Mouse (Mus musculus) spleen, adult 12 weeks (tissue): Measurements from ENCODE around the gene Fastk.

Source experiments
- DNase-seq: peaks from one replicate; pipeline ENCODE4 v3.0.0; 2022; ENCODE audit warnings: low spot score

Gene Fastk

DNA sequence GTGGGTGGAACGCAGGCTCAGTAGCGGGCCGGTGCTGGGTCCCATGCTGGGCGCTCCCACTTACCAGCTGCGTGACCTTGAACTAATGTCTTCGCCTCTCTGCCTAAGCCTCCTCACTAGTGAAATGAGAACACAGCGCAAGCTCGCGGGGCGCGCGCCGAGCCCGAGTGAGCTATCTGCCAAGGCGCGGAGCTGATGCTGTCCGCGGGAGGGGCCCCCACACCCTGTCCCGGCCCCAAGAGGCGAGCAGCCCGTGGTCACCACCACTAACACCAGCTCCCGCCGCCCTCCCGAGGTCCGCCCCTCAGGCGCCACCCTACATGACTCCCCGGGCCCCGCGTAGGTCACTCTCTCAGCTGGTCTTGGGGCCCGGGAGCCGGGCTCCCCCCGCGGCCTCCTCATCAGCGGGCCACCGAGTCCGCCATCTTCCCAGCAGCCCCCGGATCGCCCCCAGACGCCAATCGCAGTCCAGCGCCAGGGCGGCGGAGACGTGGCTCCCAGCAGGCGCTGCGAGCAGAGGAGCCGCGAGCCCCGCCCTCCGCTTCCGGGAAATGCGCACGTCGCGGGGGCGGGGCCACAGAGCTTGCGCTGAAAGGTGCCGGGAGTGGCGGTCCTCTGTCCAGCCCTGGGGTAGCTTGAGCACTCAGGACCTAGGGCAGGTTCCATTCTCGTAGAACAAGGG is at the start of gene Fastk:
TSS of gene Fastk (minus strand) at position 542 of the 682 bp plus-strand sequence.
- peak; percentile 87 for DNase-seq

DNA sequence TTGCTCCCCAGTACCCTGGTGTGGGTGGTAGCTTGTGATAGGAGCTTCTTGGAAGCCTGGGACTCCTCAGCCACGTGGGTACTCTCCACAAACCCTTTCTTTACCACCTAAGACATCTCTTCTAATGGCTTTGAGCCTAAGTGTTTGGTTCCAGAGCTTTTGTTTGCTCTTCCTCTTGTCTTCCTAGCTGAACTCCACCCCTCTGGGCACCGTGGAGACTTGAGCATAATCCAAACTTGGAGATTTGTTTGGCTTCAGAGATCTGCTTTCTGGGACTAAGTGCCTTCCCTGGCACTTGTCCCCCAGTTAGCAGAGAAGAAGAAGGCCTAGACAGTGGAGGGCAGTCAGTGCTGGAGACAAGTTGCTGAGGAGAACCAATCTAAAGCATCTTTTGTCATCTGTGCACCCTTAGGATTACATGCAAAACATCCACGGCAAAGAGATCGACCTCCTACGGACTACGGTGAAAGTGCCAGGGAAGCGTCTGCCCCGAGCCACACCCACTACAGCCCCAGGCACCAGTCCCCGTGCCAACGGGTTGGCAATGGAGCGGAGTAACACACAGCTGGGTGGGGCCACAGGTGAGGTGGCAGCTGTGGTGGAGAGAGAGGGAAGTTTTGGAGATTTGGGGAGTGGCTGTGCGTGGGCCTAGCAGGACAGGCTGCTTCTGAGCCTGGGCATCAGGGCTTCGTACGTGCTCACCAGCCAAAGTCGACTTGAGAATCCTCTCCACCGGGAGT is 47.6 kb upstream of the Fastk start:
- no peak for DNase-seq

- DNase-seq, result no peak
These were observed 45.4 kb upstream of the Fastk start for GRCm38 (mm10) chr5:24490413-24490920.

DNA sequence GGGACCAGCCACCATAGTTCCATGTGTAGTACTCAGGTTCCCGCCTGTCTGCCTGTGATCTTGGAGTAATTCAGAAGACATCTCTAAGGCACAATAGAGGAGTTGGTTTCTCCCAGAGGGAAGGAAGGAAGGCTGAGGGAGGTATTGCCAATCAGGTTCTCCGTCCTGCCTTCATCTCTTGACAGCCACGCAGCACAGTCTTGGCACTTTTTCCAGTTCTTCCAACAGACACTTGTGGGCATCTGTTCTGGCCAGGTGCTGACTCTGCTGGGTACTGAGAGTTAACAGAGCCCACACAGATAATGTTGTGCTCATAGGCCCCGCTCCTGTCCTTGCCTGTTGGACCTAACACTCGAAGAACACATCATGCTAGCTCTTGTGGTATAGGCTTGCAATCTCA is 41.7 kb upstream of the Fastk start:
- no peak for DNase-seq

GRCm38 (mm10) chr5:24486097-24486496 is 41.0 kb upstream of the Fastk start:
- peak; percentile 66 for DNase-seq

DNA sequence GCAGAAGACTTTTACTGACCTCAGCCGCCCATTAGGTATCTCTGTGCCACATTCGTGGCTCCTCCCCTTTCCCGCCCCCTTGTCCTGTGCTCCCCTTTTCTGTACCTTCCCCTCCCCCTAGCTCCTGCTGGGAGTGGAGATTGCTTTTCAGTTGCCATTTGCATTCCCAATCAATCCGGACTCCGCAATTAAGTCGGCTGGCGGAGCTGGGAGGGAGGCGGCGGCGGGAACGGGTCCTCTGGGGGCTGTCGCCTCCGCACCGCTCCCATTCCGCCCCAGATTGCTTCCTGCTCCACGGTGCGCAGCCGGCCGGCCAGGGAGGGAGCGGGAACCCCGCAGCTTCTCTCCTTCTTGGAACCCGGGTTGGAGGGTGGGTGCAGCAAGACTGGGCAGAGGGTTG is 39.9 kb upstream of the Fastk start:
- no peak for DNase-seq

GRCm38 (mm10) chr5:24483326-24483725 is 38.2 kb upstream of the Fastk start:
- DNase-seq, result no peak

DNA sequence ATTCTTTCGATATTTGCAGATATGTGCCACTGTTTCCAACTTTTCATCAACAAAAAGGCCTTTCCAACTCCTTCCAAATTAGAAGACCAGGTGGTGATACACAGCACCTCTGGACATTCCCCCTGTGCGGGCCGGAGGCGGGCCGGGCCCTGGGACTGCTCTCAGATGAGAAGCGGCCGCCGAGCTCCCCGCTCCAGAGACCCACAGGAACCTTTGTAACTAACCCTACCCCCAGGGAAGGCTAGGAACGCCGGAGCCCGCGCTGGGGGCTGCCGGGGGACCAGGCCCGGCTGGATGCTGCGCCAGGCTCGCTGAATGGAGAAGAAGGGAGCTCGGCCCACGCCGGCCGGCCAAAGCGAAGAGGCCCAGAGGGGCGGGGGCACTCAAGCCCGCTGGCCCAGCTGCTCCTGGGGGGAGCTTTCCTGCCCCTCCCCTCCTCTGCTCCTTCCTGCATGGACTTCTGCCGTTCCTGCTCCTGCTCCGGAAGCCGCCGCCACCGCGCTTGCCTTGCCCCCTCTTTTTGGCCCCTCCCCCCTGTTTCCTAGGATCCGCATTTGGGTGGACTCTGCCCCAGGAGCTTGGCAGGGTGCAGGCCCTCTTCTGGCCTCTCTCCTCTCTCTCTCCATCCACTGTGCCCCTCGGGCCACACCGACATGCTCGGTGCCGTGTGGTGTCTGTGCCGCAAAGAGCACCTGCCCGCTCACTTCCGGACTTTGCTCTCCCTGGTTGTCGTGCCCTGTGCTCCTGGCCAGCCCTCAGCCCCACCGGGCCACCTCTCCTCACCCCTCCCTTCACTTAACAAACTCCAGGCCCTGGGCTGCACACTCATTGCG is 37.4 kb upstream of the Fastk start:
- DNase-seq, result no peak

DNA sequence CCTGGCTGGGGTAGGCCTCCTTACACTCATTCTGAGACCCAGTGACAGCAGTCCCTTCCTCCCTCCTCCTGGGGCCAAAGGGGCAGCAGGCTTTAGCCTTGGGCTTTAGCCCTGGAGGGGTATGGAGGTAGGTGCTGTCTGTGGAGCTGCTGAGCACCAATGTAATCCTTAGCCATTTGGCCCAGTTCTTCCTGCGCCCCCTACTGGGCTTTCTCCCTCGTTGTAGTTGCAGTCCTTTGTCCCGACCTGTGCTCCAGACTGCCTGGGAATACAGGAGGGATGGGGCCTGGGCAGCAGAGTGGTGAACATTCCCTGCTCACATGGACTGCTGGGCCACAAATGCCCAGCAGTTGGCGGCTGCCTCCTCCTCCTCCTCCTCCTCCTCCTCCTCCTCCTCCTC is 36.6 kb upstream of the Fastk start:
- no peak for DNase-seq

GRCm38 (mm10) chr5:24477909-24478308 is 32.8 kb upstream of the Fastk start:
- DNase-seq, result no peak

DNA sequence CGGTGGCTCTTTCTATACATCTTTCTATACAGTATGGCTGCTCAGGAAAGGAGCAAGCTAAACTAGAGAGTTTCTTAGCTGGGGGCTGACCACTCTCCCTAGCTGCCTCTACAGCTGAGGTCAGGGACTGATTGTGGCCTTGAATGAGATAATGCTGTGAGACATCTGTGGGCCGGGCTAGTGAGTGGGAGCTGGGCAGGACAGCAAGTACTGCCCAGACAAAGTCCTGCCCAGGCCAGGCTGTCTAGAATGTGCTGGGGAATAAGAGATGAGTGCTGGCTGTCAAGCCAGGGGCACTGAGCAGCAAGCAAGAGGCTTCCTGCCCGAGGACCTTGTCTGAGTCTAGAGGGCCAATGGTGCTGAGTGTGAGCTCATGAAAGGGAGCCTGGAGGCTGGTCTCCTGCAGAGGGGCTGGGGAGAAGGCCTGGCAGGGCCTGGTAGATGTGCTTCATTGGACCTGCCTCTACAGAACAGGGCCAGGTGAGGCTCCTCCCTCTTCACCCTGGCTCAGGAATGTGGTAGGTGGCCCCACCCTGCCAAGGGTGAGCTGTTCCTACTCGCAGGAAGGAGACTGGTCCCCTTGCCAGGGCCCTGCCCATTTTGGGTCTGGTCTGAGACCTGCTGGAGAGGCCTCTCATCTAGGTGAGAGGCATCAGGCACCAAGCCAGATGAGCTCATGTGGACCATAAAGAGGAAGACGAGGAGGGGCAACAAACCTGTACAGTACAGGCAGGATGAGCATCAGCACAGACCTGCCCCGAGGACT is 30.6 kb upstream of the Fastk start:
- no peak for DNase-seq

GRCm38 (mm10) chr5:24474723-24475261 is 29.7 kb upstream of the Fastk start:
- DNase-seq, result no peak

DNA sequence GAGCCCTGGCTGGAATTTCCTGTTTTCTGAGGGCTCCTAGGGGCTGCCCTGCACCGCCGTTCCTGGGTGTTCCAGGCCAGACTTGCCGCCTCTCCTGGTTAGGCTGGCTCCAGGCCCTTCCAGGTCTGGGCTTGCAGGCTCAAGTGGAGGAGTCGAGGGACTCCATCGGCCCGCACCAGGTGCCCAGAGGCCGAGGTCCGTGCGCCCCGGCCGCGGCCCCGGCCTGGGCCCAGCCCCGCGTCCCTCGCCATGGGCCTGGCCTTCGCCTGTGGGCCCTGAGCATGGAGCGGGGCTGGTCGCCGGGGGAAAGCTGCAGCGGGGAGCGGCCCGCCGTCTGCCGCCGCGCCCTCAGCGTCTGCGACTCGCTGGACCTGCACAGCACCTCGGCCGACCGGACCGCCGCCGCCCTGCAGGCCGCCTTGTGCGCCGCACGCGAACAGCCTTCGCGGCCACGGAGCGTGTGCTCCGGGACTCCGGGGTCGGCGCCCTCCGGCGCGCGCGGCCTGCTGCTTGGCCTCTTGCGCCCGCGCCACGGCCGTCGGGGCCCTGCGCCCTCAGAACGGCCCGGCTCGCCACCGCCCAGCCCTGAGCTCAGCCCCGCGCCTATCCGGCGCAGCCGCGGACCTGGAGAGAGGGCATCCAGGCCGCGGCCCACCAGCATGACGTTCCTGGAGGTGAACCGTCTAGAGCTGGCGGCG is 29.1 kb upstream of the Fastk start:
- no peak for DNase-seq

DNA sequence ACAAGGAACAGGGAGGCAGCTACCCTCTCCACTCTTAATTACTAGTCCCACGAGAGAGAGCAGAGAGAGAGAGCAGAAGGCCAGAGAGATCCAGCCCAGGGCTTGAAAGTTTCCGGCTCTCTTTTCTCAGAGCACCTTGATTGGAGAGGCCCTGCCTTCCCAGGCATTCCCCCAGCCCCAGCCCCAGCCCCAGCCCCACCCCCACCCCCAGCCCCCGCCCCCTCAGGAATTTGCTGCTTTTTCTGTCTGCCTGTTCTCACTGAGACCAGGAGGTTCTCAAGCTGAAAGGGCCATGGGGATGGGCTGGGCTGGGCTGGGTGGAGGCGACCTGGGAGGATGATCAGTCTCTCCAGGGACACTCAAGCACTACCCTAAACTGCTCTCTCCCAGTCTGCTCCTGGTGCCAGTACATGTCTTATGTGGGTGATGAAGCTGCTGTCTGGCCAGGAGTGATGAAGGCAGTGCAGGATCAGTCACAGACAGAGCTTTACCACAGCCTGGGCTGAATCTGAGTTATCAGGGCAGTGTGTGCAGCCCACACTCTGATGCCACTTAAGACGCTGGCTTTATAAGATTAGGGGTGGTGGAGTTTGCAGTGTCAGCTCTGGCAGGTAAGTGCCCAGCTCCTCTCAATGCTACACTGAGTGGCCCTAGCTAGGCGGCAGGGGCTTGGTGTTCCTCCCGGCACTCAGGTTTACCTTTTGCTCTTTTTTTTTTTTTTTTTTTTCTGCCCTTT is 28.0 kb upstream of the Fastk start:
- no peak for DNase-seq

- peak; percentile 55 for DNase-seq
These were observed 25.5 kb upstream of the Fastk start for GRCm38 (mm10) chr5:24470600-24470999.

- DNase-seq, result no peak
These were observed 21.7 kb upstream of the Fastk start for GRCm38 (mm10) chr5:24466762-24467161.

DNA sequence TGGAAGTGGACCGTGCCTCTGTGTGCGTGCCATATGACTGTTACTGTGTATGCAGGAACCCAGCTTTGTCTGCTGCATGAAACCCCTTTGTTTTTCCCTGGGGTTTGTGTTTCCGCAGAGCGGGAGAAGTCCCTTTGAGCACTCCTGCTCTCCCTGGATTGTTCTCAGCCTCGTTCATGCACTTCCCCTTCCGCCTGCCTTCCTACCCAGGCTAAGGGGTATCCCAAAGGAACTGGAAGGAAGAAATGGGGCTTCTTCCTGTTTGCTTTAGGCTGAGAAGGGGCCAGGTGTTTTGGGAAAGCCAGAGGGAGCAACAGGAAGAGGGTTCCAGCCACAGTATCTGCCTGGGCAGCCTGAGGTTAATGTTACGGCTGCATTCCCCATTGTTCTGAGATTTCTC is 10.5 kb upstream of the Fastk start:
- no peak for DNase-seq

- no peak for DNase-seq
These were observed 10.0 kb upstream of the Fastk start for GRCm38 (mm10) chr5:24455076-24455475.

DNA sequence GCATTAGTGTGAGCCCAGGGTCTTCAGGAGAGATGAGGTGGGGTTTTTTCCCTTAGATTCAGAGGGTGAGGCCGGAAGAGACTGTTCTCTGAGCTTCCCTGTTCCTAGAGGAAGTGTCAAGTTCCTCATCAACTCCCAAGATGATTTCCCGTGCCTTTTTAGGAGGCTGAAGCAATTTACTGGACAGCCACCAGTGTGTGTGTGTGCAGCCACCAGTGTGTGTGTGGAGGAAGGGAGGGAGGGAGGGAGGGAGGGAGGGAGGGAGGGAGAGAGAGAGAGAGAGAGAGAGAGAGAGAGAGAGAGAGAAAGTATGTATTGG is 8.9 kb upstream of the Fastk start:
- no peak for DNase-seq

DNA sequence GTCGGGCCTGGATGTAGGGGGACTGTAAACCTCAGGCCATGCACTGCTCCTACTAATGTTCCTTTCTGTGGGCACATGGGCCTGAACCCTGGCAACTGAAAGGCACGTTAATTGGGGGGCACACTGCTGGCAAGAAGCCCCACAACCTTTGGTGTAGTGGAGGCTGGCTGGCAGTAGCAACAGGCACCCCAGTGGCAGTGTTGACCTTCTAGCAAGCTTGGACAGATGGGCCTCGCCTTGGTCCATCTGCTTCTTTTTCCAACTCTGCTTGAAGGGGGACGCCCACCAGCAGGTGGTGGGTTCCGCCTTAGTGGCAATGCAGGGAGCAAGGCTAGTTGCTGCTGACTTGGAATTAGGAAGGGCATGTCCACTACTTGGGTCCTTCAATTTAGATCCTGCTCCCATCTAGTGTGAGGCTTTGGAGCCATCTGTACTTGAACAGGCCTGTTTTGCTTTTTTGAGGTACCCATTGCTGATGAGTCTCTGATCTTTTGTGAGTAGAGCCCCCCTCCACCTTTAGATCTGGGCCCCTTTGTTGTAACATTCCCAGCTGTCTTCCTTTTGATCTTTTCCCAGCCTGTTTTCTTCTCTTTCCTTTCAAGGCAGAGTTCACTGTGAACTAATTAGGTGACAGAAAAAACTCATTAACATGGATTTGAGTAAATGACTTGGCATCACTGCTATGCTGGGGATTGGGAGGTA is 8.3 kb upstream of the Fastk start:
- DNase-seq, result no peak
